Mouse (Mus musculus) cerebellum, adult 9-10 months (tissue): ENCODE data around the gene Fbxo48.

Source experiments
- DNase-seq: peaks from one replicate; pipeline ENCODE4 v3.0.0; 2022

Fbxo48 gene

DNA sequence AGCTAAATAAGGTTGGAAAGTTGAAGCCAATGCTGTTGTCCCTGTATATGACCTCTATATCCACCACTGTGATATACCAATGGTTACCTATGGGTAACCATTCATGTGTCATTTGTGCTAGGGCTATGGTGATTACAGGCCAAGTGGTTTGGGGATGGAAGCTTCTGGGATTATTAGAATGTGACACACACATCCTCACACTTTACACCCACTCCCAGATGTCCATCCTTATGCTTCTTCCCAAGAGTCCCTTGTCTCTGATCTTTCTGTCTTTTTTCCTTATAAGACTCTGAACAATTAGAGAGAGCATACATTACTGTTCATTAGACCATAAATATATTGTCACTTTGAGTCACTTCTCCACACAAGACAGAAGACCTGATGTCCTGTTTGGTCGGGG lies 21.9 kb downstream of the Fbxo48 start:
- no peak for DNase-seq

DNA sequence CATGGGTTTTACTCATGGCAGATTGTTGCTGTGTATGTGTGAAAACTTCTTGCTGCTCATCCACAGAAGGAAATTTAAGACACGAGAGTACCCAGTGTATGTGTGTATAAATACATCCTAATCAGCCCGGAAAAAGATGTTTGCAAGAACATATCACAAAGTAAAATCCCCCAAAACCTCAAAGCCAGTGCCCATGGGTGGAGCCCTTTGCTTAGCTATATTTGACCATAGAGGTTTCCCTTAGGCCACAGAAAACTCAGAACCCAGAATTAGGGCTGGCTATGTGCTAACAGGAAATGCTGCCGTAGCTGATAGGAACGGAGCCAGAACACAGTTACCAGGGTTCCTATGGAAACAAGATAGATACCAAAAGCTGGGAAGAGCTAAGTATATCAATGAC lies 25.8 kb downstream of the Fbxo48 start:
- DNase-seq, result no peak

DNA sequence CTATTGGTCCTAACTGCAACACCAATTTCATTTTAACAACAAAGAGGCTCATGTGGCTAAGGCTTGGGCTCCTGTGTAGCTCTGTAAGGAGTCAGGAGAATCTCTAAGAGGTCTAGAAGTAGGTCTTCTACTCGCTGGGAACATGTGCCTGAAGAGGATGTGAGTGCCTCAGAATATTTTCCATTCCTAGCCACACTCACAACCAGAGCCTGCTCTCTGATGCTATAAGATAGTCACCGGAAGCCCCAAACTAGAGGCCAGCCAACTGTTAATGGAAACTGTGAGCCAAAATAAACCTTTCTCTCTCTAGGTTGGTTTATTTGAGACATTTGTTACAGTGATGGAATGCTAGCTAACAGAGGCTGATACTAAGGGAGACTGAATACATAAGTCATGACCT lies 26.4 kb downstream of the Fbxo48 start:
- DNase-seq, result no peak

DNA sequence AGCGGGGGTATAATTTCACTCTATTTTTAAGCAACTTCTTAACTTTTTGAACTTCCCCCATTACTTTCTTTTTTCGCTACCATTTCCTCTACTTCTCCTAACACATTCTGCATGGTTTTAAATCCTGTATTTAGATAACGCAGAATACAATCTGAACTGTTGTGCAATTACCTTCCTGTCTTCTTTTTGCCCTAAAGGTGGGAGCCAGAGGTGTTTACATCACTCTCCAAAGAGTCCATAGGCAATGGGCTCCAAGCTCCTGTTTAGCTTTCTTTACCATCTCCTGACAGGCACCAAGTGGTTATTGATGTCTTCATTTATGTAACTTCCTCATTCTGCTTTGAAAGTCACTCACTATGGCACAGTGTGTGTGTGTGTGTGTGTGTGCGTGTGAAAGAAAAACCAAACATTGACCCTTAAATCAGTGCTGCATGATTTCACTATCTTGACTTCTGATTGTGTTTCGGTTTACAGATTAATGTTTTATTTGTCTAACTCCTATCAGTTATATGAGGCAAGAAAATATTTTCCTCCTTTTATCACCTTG lies 27.1 kb downstream of the Fbxo48 start:
- DNase-seq, result no peak

DNA sequence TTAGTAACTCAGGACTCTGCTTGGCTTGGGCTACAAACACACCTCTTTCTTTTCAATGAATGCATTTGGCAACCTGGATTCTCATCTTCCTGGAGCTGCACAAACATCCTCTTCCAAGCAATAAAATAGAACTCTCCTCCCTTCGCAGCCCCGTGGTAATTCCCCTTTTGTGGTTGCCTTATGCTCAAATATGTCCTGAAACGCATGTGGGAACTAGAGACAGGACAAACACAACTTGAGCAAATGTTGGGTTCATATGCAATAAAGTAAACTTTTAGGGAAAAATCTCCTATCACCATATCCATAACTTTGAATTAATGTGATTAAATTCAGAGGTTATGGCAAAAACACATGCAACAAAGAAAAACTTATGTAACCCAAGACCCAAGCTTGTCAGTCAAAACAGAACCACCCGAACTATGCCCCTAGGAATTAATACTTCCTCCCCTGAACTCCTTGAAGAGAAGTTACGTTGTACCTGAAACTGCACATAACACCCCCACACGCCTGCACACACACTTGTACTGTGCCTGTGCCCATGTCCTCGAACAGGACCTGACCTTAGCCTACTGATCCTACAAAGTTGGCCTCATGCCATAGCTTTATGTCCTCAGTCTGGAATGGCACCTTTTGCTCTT lies 35.5 kb downstream of the Fbxo48 start:
- DNase-seq, result no peak

DNA sequence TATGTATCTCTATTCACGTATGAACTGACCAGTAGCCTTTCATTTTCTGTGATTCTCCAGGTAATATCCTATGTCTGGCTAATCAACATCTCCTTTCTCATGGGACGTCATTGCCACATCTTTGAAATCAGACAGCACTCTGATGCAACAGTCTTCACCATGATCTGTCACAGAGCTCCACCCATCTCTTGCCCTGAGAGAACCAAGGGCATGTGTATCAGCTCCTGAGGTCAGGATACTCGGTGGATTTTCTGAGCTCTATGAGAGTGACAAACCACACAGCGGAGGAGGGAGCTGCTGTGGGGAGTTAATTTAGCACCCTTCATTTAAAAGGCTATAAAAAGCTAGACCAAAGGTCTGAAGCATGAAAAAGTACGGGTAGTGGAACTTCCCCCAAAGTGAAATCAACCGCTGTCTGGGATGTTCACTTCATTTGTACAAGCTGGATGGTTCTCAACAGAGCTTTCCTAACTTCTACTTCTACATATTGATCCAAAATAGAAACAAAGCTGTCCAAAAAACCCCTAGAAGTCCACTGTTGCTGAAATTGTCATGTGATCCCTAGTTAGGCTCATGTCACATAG lies 36.7 kb downstream of the Fbxo48 start:
- DNase-seq, result no peak

DNA sequence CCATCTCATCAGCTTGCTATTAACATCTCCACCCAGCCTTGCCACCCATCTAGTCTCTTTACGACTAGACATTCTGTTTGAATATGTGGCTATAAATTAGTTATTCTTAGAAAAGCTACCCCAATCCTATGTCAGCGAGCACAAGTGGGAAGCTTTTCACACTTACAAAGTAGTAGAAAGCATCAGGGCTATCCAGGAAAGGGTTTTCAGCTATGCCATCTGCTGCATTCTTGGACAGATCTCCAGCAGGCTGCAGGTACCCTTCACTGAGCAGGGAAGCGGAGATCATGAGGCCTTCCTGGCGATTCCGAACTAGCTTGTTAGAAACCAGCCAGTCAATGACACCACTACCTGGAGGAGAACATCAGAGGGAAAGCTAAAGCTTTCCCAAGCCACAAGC lies 38.7 kb downstream of the Fbxo48 start:
- DNase-seq, result no peak

DNA sequence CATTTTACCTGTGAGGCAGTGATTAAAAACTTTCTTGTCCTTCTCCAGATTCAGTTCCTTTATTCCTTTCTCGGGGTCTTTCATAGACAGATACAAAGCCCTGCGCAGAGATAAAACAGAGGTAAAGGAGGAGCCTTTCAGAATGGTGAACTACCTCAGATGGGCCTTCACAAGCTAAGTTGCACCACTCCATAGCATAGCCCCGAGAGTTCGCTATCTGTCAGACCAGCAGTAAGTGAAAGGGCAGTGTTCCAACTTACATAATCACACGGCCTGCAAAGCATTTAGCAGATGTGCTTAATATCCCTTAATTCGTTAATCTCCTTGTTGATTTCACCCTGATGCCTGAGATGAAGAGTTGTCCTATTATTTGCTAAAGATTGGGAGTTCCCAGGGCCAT lies 41.7 kb downstream of the Fbxo48 start:
- DNase-seq, result no peak

DNA sequence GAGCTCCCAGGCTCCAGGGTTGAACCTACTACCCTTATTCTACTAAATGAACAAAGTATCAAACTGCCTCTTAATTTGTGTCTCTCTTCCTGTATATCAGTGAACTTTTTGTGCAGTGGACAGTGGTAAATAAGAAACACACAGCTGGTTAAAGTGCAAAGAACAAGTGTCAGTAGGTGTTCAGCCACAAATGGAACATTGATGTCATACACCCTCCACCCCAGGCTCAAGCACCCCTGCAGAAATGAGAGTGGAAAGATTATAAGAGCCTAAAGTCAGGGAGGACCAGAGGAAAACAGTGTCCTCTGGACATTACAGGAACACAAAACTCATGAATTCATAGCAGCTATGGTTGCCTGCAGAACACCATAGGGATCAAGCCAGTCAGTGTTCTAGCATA lies 45.6 kb downstream of the Fbxo48 start:
- DNase-seq, result no peak

DNA sequence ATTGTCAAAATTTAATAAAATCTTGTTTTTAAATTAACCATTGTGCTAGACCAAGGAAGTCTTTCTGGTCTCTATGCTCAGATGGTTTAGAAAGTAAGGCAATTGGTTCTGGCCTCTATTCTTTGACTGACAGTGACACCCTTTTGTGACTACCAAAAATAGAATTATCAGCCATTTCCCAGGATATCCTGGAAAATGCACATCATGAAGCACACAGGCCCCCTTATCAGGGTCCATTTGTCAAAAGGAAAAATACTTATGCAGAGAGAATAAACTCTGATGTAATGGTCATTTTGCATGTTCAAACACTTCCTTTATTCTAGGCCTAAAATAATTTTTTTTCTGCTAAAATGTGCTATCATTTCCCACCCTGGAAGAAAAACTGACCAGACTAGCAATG lies 46.3 kb downstream of the Fbxo48 start:
- no peak for DNase-seq

DNA sequence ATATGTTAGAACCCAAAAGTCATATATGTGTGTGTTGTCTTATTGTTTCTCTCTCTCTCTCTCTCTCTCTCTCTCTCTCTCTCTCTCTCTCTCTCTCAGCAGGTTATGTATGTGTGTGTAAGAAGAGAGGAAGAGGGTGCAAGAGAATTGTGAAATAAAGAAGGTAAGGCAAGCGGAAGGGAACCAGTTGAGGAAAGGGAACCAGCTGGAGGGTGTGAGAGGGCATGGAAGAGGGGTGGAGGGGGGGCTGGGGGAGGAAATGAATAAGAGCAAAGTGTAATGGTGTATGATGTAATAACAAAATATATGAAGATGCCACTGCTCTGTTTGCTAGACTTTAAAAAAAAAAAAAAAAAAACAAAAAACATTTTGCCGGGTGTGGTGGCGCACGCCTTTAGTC lies 48.2 kb downstream of the Fbxo48 start:
- DNase-seq, result no peak

DNA sequence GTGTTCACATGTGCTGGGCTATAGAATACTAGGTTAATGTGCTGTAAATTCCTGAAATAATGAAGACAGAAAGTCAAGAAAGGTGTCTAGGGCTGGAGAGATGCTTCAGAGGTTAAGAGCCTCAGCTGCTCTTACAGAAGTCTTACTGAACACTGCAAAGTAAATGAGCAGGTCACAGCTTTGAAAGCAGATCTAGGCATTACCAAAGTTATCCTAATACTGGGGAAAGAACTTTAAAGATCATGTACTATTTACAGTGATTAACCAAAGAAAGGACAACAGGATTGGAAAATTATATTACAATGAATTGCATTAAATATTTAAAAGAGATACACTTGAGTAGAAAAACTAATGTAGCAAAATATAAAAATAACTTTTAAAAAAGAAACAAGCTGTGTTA lies 48.8 kb downstream of the Fbxo48 start:
- no peak for DNase-seq

DNA sequence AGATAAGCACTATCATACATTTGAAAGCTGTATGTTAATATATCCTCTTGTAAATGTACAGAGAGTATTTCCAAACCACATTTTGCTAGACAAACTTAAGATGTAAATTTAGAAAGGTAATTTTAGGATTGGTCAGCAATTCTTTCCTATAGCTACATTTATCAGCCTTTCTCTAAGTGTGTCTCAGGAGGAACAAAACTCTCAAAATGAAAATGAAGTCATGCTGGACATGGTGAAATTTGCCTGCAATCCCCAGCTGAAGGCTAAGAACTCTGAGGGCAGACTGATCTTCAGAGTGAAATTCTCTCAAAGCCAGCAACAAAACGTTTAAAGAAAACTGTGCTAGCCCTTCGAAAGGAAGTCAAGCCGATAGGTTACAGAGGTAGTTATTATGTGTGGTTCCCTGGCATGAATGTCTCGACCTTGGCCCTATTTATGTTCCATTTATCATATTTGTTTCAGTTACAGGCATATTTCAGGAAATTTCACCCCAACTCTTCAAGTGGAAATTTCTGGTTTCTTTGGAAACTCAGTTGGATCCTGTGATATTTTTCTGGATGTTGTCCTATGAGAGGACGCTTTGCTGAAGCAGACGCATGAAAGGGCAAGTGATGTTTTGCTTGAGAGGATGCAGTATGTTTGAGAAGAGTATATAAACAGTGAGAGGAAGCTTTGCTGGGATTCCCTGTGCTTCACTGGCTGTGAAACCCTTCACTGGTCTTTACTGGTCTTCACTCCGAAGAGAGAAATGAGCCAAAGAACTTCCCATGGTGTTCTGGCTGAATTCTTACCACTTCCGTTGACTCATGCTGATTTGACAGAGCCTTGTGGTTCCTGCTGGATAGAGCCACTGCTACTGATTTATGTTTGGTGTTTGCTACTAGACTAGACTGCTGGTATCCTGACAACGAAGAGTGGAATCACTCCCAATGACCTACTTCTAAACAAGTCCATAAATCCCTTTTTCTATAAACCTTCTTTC lies 49.5 kb downstream of the Fbxo48 start:
- no peak for DNase-seq

DNA sequence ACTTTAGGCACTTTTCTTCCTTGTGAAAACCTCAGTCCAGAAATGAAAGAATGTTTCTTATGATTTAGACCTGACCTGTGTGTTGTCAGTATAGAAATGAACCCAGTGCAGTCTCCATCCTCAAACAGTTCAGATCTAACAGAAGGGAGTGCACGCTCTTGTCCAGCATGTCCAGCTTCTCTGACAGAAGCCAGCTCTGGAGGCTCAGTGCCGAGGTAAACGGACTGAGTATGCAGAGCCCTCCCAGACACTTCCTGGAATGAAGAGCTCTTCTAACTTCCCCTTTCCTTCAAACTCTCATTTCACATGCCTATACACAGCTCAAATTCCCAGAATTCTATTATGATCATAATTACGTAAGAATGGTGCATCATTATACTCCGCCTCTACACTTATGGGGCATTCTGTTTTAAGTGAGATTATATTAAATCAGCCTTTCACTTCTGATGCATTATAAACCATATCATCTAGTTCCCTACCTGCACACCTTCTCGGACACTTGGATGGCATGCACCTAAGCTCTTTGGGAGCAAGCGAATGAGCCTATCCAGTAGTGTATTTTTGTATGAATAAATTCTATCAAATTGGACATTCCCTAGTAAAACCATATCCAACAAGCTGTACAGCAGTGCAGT lies 51.7 kb downstream of the Fbxo48 start:
- no peak for DNase-seq

DNA sequence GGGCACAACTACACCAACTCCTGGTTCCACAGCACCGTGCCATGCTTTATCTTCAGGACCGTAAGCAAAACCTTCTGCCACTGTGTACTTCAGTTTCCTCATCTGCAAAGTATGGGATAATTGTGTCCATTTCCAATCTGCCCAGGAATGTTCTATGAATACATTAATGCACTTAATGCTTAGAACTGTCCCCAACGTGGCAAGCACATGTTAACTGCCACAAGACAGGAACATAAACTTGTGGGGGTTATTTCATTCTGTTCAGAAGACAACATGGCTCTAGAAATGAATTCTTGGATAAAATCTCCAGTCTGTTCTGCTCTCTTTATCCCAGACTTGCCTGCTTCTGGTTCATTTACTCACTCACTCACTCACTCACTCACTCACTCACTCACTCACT lies 52.6 kb downstream of the Fbxo48 start:
- no peak for DNase-seq
